8 mouse cellular contexts compared by ENCODE assay signal in genomic region chr11:116388841-116389480, GRCm38 (mm10). TPM values are rescaled to one million over a fixed set of nuclear protein-coding genes. Genes with fewer than 3 reads are reported as not detected.
DNase-seq lines count a peak whose midpoint lies in the region; ATAC-seq and TF ChIP-seq lines count a peak whose summit lies in the region.

No protein-coding gene starts in this region.

- DNase-seq in cerebellum, adult 11 months, result peak; percentile 28
- DNase-seq in cerebellum, adult 2 months, result peak; percentile 50 to 58
- DNase-seq in hindbrain, postnatal 0 days (ENCODE audit: low spot score), result peak; percentile 40
- DNase-seq in liver, embryonic 11.5 days (ENCODE audit: low spot score), result peak; percentile 46
- DNase-seq in right cerebral cortex, postnatal 36 days (ENCODE audit: low spot score in 2 of 2), result no peak

- no peaks in the 10 kb centered on the region for H3K36me3 ChIP-seq in forebrain, embryonic 16.5 days (ENCODE audit: control insufficient read depth, insufficient read depth)
- no peaks in the 10 kb centered on the region for H3K36me3 ChIP-seq in hindbrain, postnatal 0 days (ENCODE audit: insufficient read depth, low read length)
- no peaks in the 10 kb centered on the region for H3K36me3 ChIP-seq in liver, embryonic 11.5 days (ENCODE audit: control insufficient read depth, insufficient read depth, low read length)
- H3K36me3 ChIP-seq in neural tube, embryonic 14.5 days (ENCODE audit: control insufficient read depth, insufficient read depth, low read length), result no peaks in the 10 kb centered on the region

- H3K9ac ChIP-seq in forebrain, embryonic 16.5 days (replicated peaks; ENCODE audit: low read depth, low read length), result no peak overlapping the region
- no peak overlapping the region for H3K9ac ChIP-seq in hindbrain, postnatal 0 days (replicated peaks; ENCODE audit: low read length)
- no peak overlapping the region for H3K9ac ChIP-seq in liver, embryonic 11.5 days (ENCODE audit: low read depth, low read length)
- no peak overlapping the region for H3K9ac ChIP-seq in neural tube, embryonic 14.5 days (replicated peaks; ENCODE audit: low read depth, low read length)

- ATAC-seq in cerebellum, adult (ENCODE audit: insufficient number of reproducible peaks, low FRiP score, low TSS enrichment), result no peak
- ATAC-seq in forebrain, embryonic 16.5 days, result peak; percentile 45; the same call in 1 of the 2 replicates
- ATAC-seq in hindbrain, postnatal 0 days, result peak; percentile 29
- ATAC-seq in liver, embryonic 11.5 days (replicated peaks; ENCODE audit: low FRiP score), result peak; percentile 65
- peak; percentile 34; the same call in 1 of the 2 replicates for ATAC-seq in neural tube, embryonic 14.5 days (ENCODE audit: low read depth)

- no peaks in the 10 kb centered on the region for H3K4me1 ChIP-seq in cerebellum, adult 2 months (ENCODE audit: control insufficient read depth, insufficient read depth, low read length)
- peaks cover 22% of the 10 kb centered on the region for H3K4me1 ChIP-seq in forebrain, embryonic 16.5 days (replicated peaks; ENCODE audit: control insufficient read depth, insufficient read depth, low read length)
- peaks cover 11% of the 10 kb centered on the region; the same call in 1 of the 2 replicates for H3K4me1 ChIP-seq in hindbrain, postnatal 0 days (ENCODE audit: insufficient read depth, low read length)
- H3K4me1 ChIP-seq in liver, embryonic 11.5 days (replicated peaks; ENCODE audit: control insufficient read depth, insufficient read depth, low read length), result peaks cover 16% of the 10 kb centered on the region
- H3K4me1 ChIP-seq in neural tube, embryonic 14.5 days (ENCODE audit: control insufficient read depth, insufficient read depth, low read length), result peaks cover 8% of the 10 kb centered on the region

- no peak for TF ChIP-seq CTCF in cerebellum, adult 2 months (IDR thresholded peaks at IDR 0.05; ENCODE audit: borderline replicate concordance, insufficient read depth, low read depth, low read length)
- TF ChIP-seq CTCF in hindbrain, postnatal 0 days (IDR thresholded peaks at IDR 0.05; ENCODE audit: low read depth), result peak; percentile 32; the same call in 1 of the 2 replicates

- no peaks in the 10 kb centered on the region for H3K9me3 ChIP-seq in forebrain, embryonic 16.5 days (ENCODE audit: control insufficient read depth, low read length)
- no peaks in the 10 kb centered on the region for H3K9me3 ChIP-seq in hindbrain, postnatal 0 days (ENCODE audit: low read length)
- no peaks in the 10 kb centered on the region for H3K9me3 ChIP-seq in liver, embryonic 11.5 days (ENCODE audit: control insufficient read depth, low read length)
- H3K9me3 ChIP-seq in neural tube, embryonic 14.5 days (ENCODE audit: control insufficient read depth, low read length), result no peaks in the 10 kb centered on the region

- no peak for TF ChIP-seq POLR2A in cerebellum, adult 2 months (IDR thresholded peaks at IDR 0.05; ENCODE audit: borderline replicate concordance, insufficient read depth, low read length)

- H3K4me3 ChIP-seq in cerebellum, adult 2 months (replicated peaks; ENCODE audit: insufficient read depth, low read depth, low read length), result peak overlapping the region; percentile 20
- H3K4me3 ChIP-seq in forebrain, embryonic 16.5 days (replicated peaks; ENCODE audit: low read length), result no peak overlapping the region
- H3K4me3 ChIP-seq in hindbrain, postnatal 0 days (ENCODE audit: low read length), result no peak overlapping the region
- peak overlapping the region; percentile 25; the same call in 1 of the 2 replicates for H3K4me3 ChIP-seq in liver, embryonic 11.5 days (ENCODE audit: low read depth, low read length)
- no peak overlapping the region for H3K4me3 ChIP-seq in neural tube, embryonic 14.5 days (ENCODE audit: low read depth, low read length)

- no peaks in the 10 kb centered on the region for H3K27me3 ChIP-seq in cerebellum, adult 2 months (ENCODE audit: control insufficient read depth, insufficient read depth, low read length)
- H3K27me3 ChIP-seq in forebrain, embryonic 16.5 days (replicated peaks; ENCODE audit: control insufficient read depth, insufficient read depth, low read length), result no peaks in the 10 kb centered on the region
- H3K27me3 ChIP-seq in hindbrain, postnatal 0 days (ENCODE audit: insufficient read depth, low read length), result no peaks in the 10 kb centered on the region
- H3K27me3 ChIP-seq in liver, embryonic 11.5 days (replicated peaks; ENCODE audit: control insufficient read depth, insufficient read depth, low read length), result no peaks in the 10 kb centered on the region
- H3K27me3 ChIP-seq in neural tube, embryonic 14.5 days (ENCODE audit: control insufficient read depth, insufficient read depth, low read length), result no peaks in the 10 kb centered on the region

- no peak overlapping the region for H3K4me2 ChIP-seq in forebrain, embryonic 16.5 days (ENCODE audit: low read length)
- H3K4me2 ChIP-seq in hindbrain, postnatal 0 days (ENCODE audit: low read depth, low read length), result 0 out of 2 replicates have a peak overlapping the region, but pooled peaks have one; percentile 1
- peak overlapping the region; percentile 48 for H3K4me2 ChIP-seq in liver, embryonic 11.5 days
- H3K4me2 ChIP-seq in neural tube, embryonic 14.5 days (ENCODE audit: low read depth, low read length), result 0 out of 2 replicates have a peak overlapping the region, but pooled peaks have one; percentile 8

- 63% methylated on average over 14 of the region's 14 CpGs for WGBS in cerebellum, adult 2 months
- WGBS in forebrain, embryonic 16.5 days, result 72% methylated on average over 14 of the region's 14 CpGs
- WGBS in hindbrain, postnatal 0 days, result 72% methylated on average over 14 of the region's 14 CpGs
- 65% methylated on average over 14 of the region's 14 CpGs for WGBS in liver, embryonic 11.5 days
- WGBS in neural tube, embryonic 14.5 days, result 68% methylated on average over 14 of the region's 14 CpGs

- peak overlapping the region; percentile 29; the same call in 1 of the 2 replicates for H3K27ac ChIP-seq in cerebellum, adult 2 months (ENCODE audit: insufficient read depth, low read length)
- no peak overlapping the region; the same call in 1 of the 2 replicates for H3K27ac ChIP-seq in forebrain, embryonic 16.5 days (ENCODE audit: low read length)
- 0 out of 2 replicates have a peak overlapping the region, but pooled peaks have one; percentile 32 for H3K27ac ChIP-seq in hindbrain, postnatal 0 days
- no peak overlapping the region for H3K27ac ChIP-seq in liver, embryonic 11.5 days (ENCODE audit: low read depth, low read length)
- no peak overlapping the region for H3K27ac ChIP-seq in neural tube, embryonic 14.5 days (ENCODE audit: low read depth, low read length)

RNA-seq across cellular contexts. Expression of gene Rnf157, which starts 23.9 kb away (rescaled TPM):
- polyA plus RNA-seq in cerebellum, adult 2 months (2012; rRNA removed), result 121 and 147 TPM in 2 replicates
- polyA plus RNA-seq in forebrain, embryonic 16.5 days (2015; fragmentation: Nextera tagmentation; extraction: Ambion mirVana), result 37.4 and 40.7 TPM in 2 replicates
- 108 and 117 TPM in 2 replicates for total RNA-seq in hindbrain, postnatal 0 days (2014; rRNA removed)
- polyA plus RNA-seq in hindbrain, postnatal 0 days (2015; fragmentation: Nextera tagmentation; extraction: Ambion mirVana), result 53.0 and 60.5 TPM in 2 replicates
- polyA plus RNA-seq in liver, embryonic 11.5 days (2014; fragmentation: Nextera tagmentation; extraction: Ambion mirVana), result 5.0 and 6.8 TPM in 2 replicates
- polyA plus RNA-seq in neural tube, embryonic 14.5 days (2014; fragmentation: Nextera tagmentation; extraction: Ambion mirVana), result 63.5 and 87.7 TPM in 2 replicates

RNA-seq across cellular contexts. Expression of gene Ubald2, which starts 44.9 kb away (rescaled TPM):
- 34.8 and 44.0 TPM in 2 replicates for polyA plus RNA-seq in cerebellum, adult 2 months (2012; rRNA removed)
- 45.1 and 53.4 TPM in 2 replicates for polyA plus RNA-seq in forebrain, embryonic 16.5 days (2015; fragmentation: Nextera tagmentation; extraction: Ambion mirVana)
- 67.9 and 102 TPM in 2 replicates for total RNA-seq in hindbrain, postnatal 0 days (2014; rRNA removed)
- polyA plus RNA-seq in hindbrain, postnatal 0 days (2015; fragmentation: Nextera tagmentation; extraction: Ambion mirVana), result 39.3 and 41.7 TPM in 2 replicates
- 78.6 and 80.2 TPM in 2 replicates for polyA plus RNA-seq in liver, embryonic 11.5 days (2014; fragmentation: Nextera tagmentation; extraction: Ambion mirVana)
- 64.0 and 68.4 TPM in 2 replicates for polyA plus RNA-seq in neural tube, embryonic 14.5 days (2014; fragmentation: Nextera tagmentation; extraction: Ambion mirVana)

RNA-seq across cellular contexts. Expression of gene Foxj1, which starts 53.8 kb away (rescaled TPM):
- polyA plus RNA-seq in cerebellum, adult 2 months (2012; rRNA removed), result 13.9 and 15.7 TPM in 2 replicates
- 6.6 and 7.0 TPM in 2 replicates for polyA plus RNA-seq in forebrain, embryonic 16.5 days (2015; fragmentation: Nextera tagmentation; extraction: Ambion mirVana)
- 37.6 and 40.0 TPM in 2 replicates for total RNA-seq in hindbrain, postnatal 0 days (2014; rRNA removed)
- polyA plus RNA-seq in hindbrain, postnatal 0 days (2015; fragmentation: Nextera tagmentation; extraction: Ambion mirVana), result 15.5 and 16.6 TPM in 2 replicates
- polyA plus RNA-seq in liver, embryonic 11.5 days (2014; fragmentation: Nextera tagmentation; extraction: Ambion mirVana), result 1.2 and 1.3 TPM in 2 replicates
- polyA plus RNA-seq in neural tube, embryonic 14.5 days (2014; fragmentation: Nextera tagmentation; extraction: Ambion mirVana), result 5.0 and 7.3 TPM in 2 replicates

Comparison
In these comparisons a context has a peak if more than half of its experiments do, and no peak if none do; other contexts are left out.
1. DNase-seq: peak in cerebellum, adult 11 months (single experiment), cerebellum, adult 2 months (2 of 2), hindbrain, postnatal 0 days (single experiment) and liver, embryonic 11.5 days (single experiment); none in right cerebral cortex, postnatal 36 days (0 of 2).
2. H3K27ac ChIP-seq: peak in cerebellum, adult 2 months (single experiment) and hindbrain, postnatal 0 days (single experiment); none in forebrain, embryonic 16.5 days (single experiment), liver, embryonic 11.5 days (single experiment) and neural tube, embryonic 14.5 days (single experiment).
3. H3K4me3 ChIP-seq: peak in cerebellum, adult 2 months (single experiment) and liver, embryonic 11.5 days (single experiment); none in forebrain, embryonic 16.5 days (single experiment), hindbrain, postnatal 0 days (single experiment) and neural tube, embryonic 14.5 days (single experiment).